ENCODE assay signal across 23 mouse cellular contexts in genomic region chr12:107067346-107067745, GRCm38 (mm10).
DNase-seq lines count a peak whose midpoint lies in the region.
"Had no signal": no experiment of that assay in that cellular context is flagged by ENCODE, and none has a peak within 500 bp of the region (broad histone marks: within the 10 kb centered on the region; RNA-seq: fewer than 3 reads in every experiment).

No protein-coding gene starts in this region.

- H3K36me3 ChIP-seq in embryonic facial prominence, embryonic 10.5 days (replicated peaks), result no peaks in the 10 kb centered on the region
- H3K36me3 ChIP-seq: embryonic facial prominence, embryonic 12.5 days; embryonic facial prominence, embryonic 15.5 days; forebrain, embryonic 12.5 days; forebrain, embryonic 15.5 days; G1E; hindbrain, embryonic 12.5 days; hindbrain, embryonic 15.5 days had no signal

- H3K4me3 ChIP-seq in embryonic facial prominence, embryonic 10.5 days, result no peak overlapping the region
- H3K4me3 ChIP-seq: embryonic facial prominence, embryonic 12.5 days; embryonic facial prominence, embryonic 15.5 days; forebrain, embryonic 12.5 days; forebrain, embryonic 15.5 days; gastrocnemius, adult 2 months; hindbrain, embryonic 12.5 days; hindbrain, embryonic 15.5 days had no signal

- no peaks in the 10 kb centered on the region for H3K27me3 ChIP-seq in embryonic facial prominence, embryonic 10.5 days (replicated peaks; ENCODE audit: low read depth, poor library complexity, severe bottlenecking)
- H3K27me3 ChIP-seq: CH12.LX; embryonic facial prominence, embryonic 12.5 days; embryonic facial prominence, embryonic 15.5 days; forebrain, embryonic 12.5 days; forebrain, embryonic 15.5 days; hindbrain, embryonic 12.5 days; hindbrain, embryonic 15.5 days had no signal

- peaks cover 3% of the 10 kb centered on the region; the same call in 1 of the 2 replicates for H3K9me3 ChIP-seq in embryonic facial prominence, embryonic 10.5 days
- H3K9me3 ChIP-seq: embryonic facial prominence, embryonic 12.5 days; embryonic facial prominence, embryonic 15.5 days; forebrain, embryonic 15.5 days; hindbrain, embryonic 12.5 days; hindbrain, embryonic 15.5 days had no signal

- DNase-seq in lung, postnatal 36 days, result peak; percentile 0
- DNase-seq in lung, postnatal 14 days, result no peak
- peak; percentile 71 for DNase-seq in Muller cell, postnatal 12 days (ENCODE audit: inconsistent ontology term)
- DNase-seq in brain, adult 2 months (ENCODE audit: low read depth, low spot score), result peak; percentile 54
- no peak for DNase-seq in left cerebral cortex, adult 18-20 months (ENCODE audit: low spot score in 2 of 2)
- no peak for DNase-seq in embryonic facial prominence, embryonic 10.5 days (ENCODE audit: low spot score)
- DNase-seq: adrenal gland, postnatal 10 days; adrenal gland, postnatal 36 days; B cell, adult 2 months; cerebellum, adult 11-12 months; cerebellum, adult 9-10 months; cerebellum, postnatal 14 days; gastrocnemius, adult 2 months; gastrocnemius, postnatal 14 days; kidney, adult 2 months had no signal

- WGBS in embryonic facial prominence, embryonic 10.5 days, result 89% methylated on average over 2 of the region's 2 CpGs

- no peaks in the 10 kb centered on the region for H3K4me1 ChIP-seq in embryonic facial prominence, embryonic 10.5 days
- H3K4me1 ChIP-seq: embryonic facial prominence, embryonic 12.5 days; embryonic facial prominence, embryonic 15.5 days; forebrain, embryonic 12.5 days; forebrain, embryonic 15.5 days; hindbrain, embryonic 12.5 days; hindbrain, embryonic 15.5 days had no signal

- no peak overlapping the region for H3K27ac ChIP-seq in embryonic facial prominence, embryonic 10.5 days (replicated peaks)
- H3K27ac ChIP-seq: embryonic facial prominence, embryonic 12.5 days; embryonic facial prominence, embryonic 15.5 days; forebrain, embryonic 12.5 days; forebrain, embryonic 15.5 days; gastrocnemius, adult 2 months; hindbrain, embryonic 12.5 days; hindbrain, embryonic 15.5 days had no signal

Comparison
In these comparisons a context has a peak if more than half of its experiments do, and no peak if none do; other contexts are left out.
1. DNase-seq: peak in lung, postnatal 36 days (single experiment), Muller cell, postnatal 12 days (single experiment) and brain, adult 2 months (single experiment); none in lung, postnatal 14 days (single experiment), left cerebral cortex, adult 18-20 months (0 of 2) and embryonic facial prominence, embryonic 10.5 days (single experiment).